Mouse (Mus musculus): ENCODE results near the gene Atpaf1. TPM values are rescaled to one million over a fixed set of nuclear protein-coding genes. Genes with fewer than 3 reads are reported as not detected.

The Atpaf1 gene
- total and polyA plus RNA-seq, 3 experiments, result 58.4 to 98.1 (median 83.1) TPM

- H3K36me3 ChIP-seq (ENCODE audit: control insufficient read depth, insufficient read depth, low read length), result no peaks in the 10 kb centered on the region
- H3K9ac ChIP-seq (ENCODE audit: low read depth, low read length), result no peak overlapping the region
- peaks cover 9% of the 10 kb centered on the region for H3K4me1 ChIP-seq (ENCODE audit: control insufficient read depth, insufficient read depth, low read length)
- whole genome bisulfite sequencing, result 92% methylated on average over 22 of the region's 22 CpGs
- intact Hi-C loops (cut with DNase I), result loop anchor here (10.0 kb wide), 1 partner anchor 224 kb away; the partner anchor contains the start of gene Nsun4
- no peaks in the 10 kb centered on the region for H3K79me2 ChIP-seq (replicated peaks; ENCODE audit: control insufficient read depth, insufficient read depth, low read length)
- H3K27ac ChIP-seq, result no peak overlapping the region; the same call in 1 of the 2 replicates
- no peaks in the 10 kb centered on the region for H3K27me3 ChIP-seq (ENCODE audit: control insufficient read depth, insufficient read depth, low read length)
- DNase-seq, result no peak
- H3K4me3 ChIP-seq, result no peak overlapping the region
- no peak for TF ChIP-seq CTCF (IDR thresholded peaks at IDR 0.05)
- TF ChIP-seq POLR2A (IDR thresholded peaks at IDR 0.05; ENCODE audit: insufficient read depth, low read depth, low read length), result no peak
- no peak for TF ChIP-seq EP300 (IDR thresholded peaks at IDR 0.05; ENCODE audit: insufficient read depth, low read depth, low read length)
Observed at GRCm38 (mm10) chr4:115831221-115831620, 46.6 kb downstream of the Atpaf1 start.

- 54% methylated on average over 2 of the region's 2 CpGs for WGBS
- Histone ChIP-seq H3K27me3 (ENCODE audit: control insufficient read depth, insufficient read depth, low read length) (no peaks in the 10 kb centered on the region), H3K4me1 (ENCODE audit: control insufficient read depth, insufficient read depth, low read length) (peaks cover 9% of the 10 kb centered on the region), H3K36me3 (ENCODE audit: control insufficient read depth, insufficient read depth, low read length) (no peaks in the 10 kb centered on the region), H3K27ac (no peak overlapping the region), H3K79me2 (replicated peaks; ENCODE audit: control insufficient read depth, insufficient read depth, low read length) (no peaks in the 10 kb centered on the region), H3K9ac (ENCODE audit: low read depth, low read length) (no peak overlapping the region), H3K4me3 (no peak overlapping the region)
- TF ChIP-seq POLR2A (IDR thresholded peaks at IDR 0.05; ENCODE audit: insufficient read depth, low read depth, low read length) (no peak), CTCF (IDR thresholded peaks at IDR 0.05) (no peak), EP300 (IDR thresholded peaks at IDR 0.05; ENCODE audit: insufficient read depth, low read depth, low read length) (no peak)
- DNase-seq, result no peak
- intact Hi-C loops (cut with DNase I), result loop anchor here (10.0 kb wide), 1 partner anchor 223 kb away; the partner anchor contains the start of gene Nsun4
Observed at GRCm38 (mm10) chr4:115832040-115832439, 47.4 kb downstream of the Atpaf1 start.

DNA sequence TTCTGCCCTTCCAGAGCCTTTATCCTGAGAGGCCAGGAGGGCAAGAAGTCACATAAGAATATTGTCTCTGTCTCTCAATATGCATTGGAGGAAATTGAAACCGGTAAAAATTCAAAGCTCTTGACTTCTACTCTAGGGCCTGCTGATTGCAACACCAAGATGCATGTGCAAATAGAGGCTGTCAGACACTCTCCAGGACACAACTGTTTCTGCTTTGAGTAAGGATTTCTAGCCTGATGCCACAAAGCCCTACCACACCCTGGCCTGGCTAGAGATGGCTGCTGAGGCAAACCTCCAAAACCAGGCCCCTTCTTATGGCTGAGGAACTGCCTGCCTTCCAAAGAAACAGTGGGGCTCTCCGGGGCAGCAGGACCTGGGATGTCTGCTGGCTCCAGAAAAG lies 51.0 kb downstream of the Atpaf1 start:
- TF ChIP-seq POLR2A (IDR thresholded peaks at IDR 0.05; ENCODE audit: insufficient read depth, low read depth, low read length), result no peak
- TF ChIP-seq EP300 (IDR thresholded peaks at IDR 0.05; ENCODE audit: insufficient read depth, low read depth, low read length), result no peak
- TF ChIP-seq CTCF (IDR thresholded peaks at IDR 0.05), result no peak
- Histone ChIP-seq H3K27me3 (ENCODE audit: control insufficient read depth, insufficient read depth, low read length) (no peaks in the 10 kb centered on the region), H3K4me3 (no peak overlapping the region), H3K4me1 (ENCODE audit: control insufficient read depth, insufficient read depth, low read length) (no peaks in the 10 kb centered on the region; the same call in 1 of the 2 replicates), H3K79me2 (replicated peaks; ENCODE audit: control insufficient read depth, insufficient read depth, low read length) (no peaks in the 10 kb centered on the region), H3K36me3 (ENCODE audit: control insufficient read depth, insufficient read depth, low read length) (no peaks in the 10 kb centered on the region), H3K27ac (no peak overlapping the region), H3K9ac (ENCODE audit: low read depth, low read length) (no peak overlapping the region)
- 69% methylated on average over 2 of the region's 2 CpGs for WGBS
- DNase-seq, result no peak
- intact Hi-C loops (cut with DNase I), result loop anchor here (5.0 to 10.0 kb wide), 2 partner anchors 98 to 219 kb away; partner anchors contain the start of genes Efcab14 and Nsun4

DNA sequence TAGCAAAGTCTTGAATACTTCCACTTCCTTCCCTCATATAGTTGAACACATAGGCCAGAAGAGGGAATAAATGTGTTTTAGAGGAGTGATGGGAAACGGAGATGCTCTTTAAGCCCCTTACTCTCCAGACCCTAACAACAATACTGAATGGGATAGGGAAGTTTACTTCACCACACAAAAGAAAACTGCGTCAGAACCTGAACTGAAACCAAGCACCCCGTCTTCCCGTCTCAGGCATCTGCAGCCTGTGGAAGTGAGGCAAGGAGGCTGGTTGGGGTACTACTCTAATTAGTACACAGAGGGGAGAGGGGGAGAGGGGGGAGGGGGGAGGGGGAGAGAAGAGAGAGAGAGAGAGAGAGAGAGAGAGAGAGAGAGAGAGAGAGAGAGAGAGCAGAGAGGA lies 53.6 kb downstream of the Atpaf1 start:
- intact Hi-C loops (cut with DNase I), result loop anchor here (5.0 to 10.0 kb wide), 2 partner anchors 101 to 217 kb away; partner anchors contain the start of genes Efcab14 and Nsun4
- WGBS, result 67% methylated on average over 4 of the region's 4 CpGs
- no peak overlapping the region for H3K9ac ChIP-seq (ENCODE audit: low read depth, low read length)
- H3K79me2 ChIP-seq (replicated peaks; ENCODE audit: control insufficient read depth, insufficient read depth, low read length), result no peaks in the 10 kb centered on the region
- no peak for DNase-seq
- H3K4me3 ChIP-seq, result no peak overlapping the region
- no peak for TF ChIP-seq POLR2A (IDR thresholded peaks at IDR 0.05; ENCODE audit: insufficient read depth, low read depth, low read length)
- no peaks in the 10 kb centered on the region for H3K36me3 ChIP-seq (ENCODE audit: control insufficient read depth, insufficient read depth, low read length)
- no peak overlapping the region for H3K27ac ChIP-seq
- no peaks in the 10 kb centered on the region; the same call in 1 of the 2 replicates for H3K4me1 ChIP-seq (ENCODE audit: control insufficient read depth, insufficient read depth, low read length)
- H3K27me3 ChIP-seq (ENCODE audit: control insufficient read depth, insufficient read depth, low read length), result no peaks in the 10 kb centered on the region

DNA sequence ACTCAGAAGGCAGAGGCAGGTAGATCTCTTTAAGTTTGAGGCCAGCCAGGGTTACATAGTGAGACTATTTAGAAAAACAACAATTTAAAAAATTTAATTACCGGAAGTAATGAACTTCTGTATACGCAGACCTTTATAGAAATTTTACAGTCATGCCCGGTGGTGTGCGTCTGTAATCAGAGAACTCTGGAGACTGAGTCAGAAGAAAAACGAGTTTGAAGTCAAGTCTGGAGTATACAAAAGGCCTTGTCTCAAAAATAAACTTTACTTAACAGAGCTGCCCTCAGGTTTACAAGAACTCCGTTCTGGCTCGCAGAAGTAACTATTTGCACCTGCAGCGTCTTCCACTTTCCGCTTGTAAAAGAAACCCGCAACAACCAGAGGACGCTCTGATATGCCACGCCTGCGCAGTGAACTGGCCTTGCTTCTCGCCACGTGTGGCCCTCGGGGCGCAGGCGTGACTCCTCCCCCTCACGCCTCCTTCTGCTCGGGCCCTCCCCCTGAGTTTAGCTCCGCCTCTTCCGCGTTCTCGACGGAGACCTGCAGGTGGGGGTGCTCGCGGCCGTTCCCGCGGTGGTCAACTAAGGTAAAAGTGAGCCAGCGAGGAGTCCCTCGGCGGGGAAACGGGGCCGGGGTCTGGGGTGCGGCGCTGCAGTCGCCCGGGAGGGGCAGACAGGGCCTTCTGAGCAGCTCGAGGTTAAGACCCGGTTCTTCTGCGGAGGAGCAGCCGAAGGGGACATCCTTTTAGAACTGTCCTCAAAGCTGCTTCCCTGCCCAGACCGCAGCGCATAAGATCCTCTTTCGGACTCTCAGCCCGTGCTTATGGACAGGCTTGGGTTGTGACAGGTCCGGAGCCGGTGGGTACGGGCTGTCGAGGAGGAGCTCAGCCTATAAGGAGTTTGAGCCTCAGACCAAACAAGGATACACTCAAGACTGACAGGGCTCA lies 54.4 kb downstream of the Atpaf1 start, which contains the start of gene Mknk1:
TSS of gene Mknk1 (plus strand) at position 503 of the 946 bp plus-strand sequence.
- Histone ChIP-seq H3K4me1 (ENCODE audit: control insufficient read depth, insufficient read depth, low read length) (no peaks in the 10 kb centered on the region; the same call in 1 of the 2 replicates), H3K4me3 (peak within 1 kb of the TSS; percentile 82), H3K27me3 (ENCODE audit: control insufficient read depth, insufficient read depth, low read length) (no peaks in the 10 kb centered on the region), H3K27ac (peak within 1 kb of the TSS; percentile 88), H3K36me3 (ENCODE audit: control insufficient read depth, insufficient read depth, low read length) (no peaks in the 10 kb centered on the region), H3K9ac (ENCODE audit: low read depth, low read length) (peak within 1 kb of the TSS; percentile 81), H3K79me2 (replicated peaks; ENCODE audit: control insufficient read depth, insufficient read depth, low read length) (no peaks in the 10 kb centered on the region)
- TF ChIP-seq EP300 (IDR thresholded peaks at IDR 0.05; ENCODE audit: insufficient read depth, low read depth, low read length), result 0 out of 2 replicates have a peak, but pooled peaks have one; percentile 55
- peak; percentile 87 for TF ChIP-seq POLR2A (IDR thresholded peaks at IDR 0.05; ENCODE audit: insufficient read depth, low read depth, low read length)
- TF ChIP-seq CTCF (IDR thresholded peaks at IDR 0.05), result peak; percentile 38
- peak; percentile 93 to 94 for DNase-seq
- intact Hi-C loops (cut with DNase I), result loop anchor here (1.0 to 10.0 kb wide), 3 partner anchors 12 to 216 kb away; partner anchors contain the start of genes Efcab14 and Nsun4
- 1% methylated on average over 51 of the region's 51 CpGs for WGBS
